Mouse (Mus musculus) testis, adult 2 months (tissue): Measurements from ENCODE around the gene Ighmbp2.

Experiments used
- CTCF ChIP-seq: fragments of 200-500 bp; IDR thresholded peaks from 2 replicates; pipeline ENCODE4 v1.5.1; 2012; ENCODE audit warnings: low read depth, mild to moderate bottlenecking, inconsistent platforms, low read length, moderate library complexity; ENCODE audit not compliant: control insufficient read depth, insufficient read depth, insufficient replicate concordance
- POLR2A ChIP-seq: fragments of 200-500 bp; IDR thresholded peaks from 2 replicates; pipeline ENCODE4 v1.6.1; 2012; ENCODE audit warnings: low read depth, mild to moderate bottlenecking, inconsistent platforms, low read length, moderate library complexity; ENCODE audit not compliant: control insufficient read depth

DNA sequence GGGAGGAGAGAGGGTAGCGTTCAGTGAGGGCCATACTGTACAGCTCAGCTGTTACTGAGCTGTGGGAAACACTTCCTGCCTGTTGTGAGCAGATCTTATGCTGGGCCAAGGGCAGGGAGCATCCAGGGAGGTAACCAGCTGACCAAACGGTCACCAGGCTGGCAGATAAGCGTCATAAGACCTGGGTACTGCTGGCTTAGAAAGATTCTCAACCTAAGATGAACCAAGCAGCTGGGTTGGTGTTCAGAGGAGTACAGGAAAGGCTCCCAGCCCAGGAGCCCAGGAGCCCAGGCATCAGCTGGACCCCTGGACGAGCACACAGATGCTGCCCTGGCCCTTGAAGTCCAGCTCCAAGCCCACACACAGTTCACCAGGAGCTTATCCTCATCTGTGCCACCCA lies 15.5 kb downstream of the Ighmbp2 start:
- TF ChIP-seq CTCF (no peak), POLR2A (no peak)
